ENCODE assay signal across 8 mouse cellular contexts in the genomic region with DNA sequence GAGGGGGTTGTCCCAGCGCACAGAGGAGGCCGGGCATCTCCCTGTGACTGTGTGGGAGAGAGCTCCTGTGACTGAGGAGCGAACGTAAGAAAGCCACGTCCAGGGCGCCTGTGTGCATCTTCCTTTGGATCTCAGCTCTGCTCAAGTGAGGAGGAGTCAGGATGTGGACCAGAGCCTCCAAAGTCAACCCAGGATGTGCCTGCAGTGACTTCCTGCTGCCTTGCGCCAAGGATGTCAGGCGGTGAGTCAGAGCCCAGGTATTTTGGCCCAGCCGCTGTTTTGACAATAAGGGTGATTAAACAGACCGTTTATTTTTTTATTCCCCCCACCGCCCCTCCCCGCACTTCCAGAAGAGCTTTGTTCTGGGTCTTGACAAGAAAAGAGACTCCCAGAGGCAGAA.
DNase-seq lines count a peak whose midpoint lies in the region; ATAC-seq and TF ChIP-seq lines count a peak whose summit lies in the region.

No protein-coding gene starts in this region.

- no peak for TF ChIP-seq POLR2A in myocyte (IDR thresholded peaks at IDR 0.05; ENCODE audit: insufficient read length, low read depth)

- WGBS in embryonic facial prominence, embryonic 14.5 days, result 23% methylated on average over 12 of the region's 12 CpGs
- 14% methylated on average over 12 of the region's 12 CpGs for WGBS in intestine, embryonic 15.5 days

- H3K79me2 ChIP-seq in myocyte (ENCODE audit: control insufficient read depth, insufficient read depth), result no peaks in the 10 kb centered on the region

- H3K27me3 ChIP-seq in embryonic facial prominence, embryonic 14.5 days (replicated peaks; ENCODE audit: control insufficient read depth, insufficient read depth, low read length), result no peaks in the 10 kb centered on the region
- H3K27me3 ChIP-seq in intestine, embryonic 15.5 days (replicated peaks), result no peaks in the 10 kb centered on the region; the same call in 1 of the 2 replicates
- no peaks in the 10 kb centered on the region for H3K27me3 ChIP-seq in myocyte (ENCODE audit: control insufficient read depth, insufficient read depth, insufficient read length)

- no peaks in the 10 kb centered on the region for H3K36me3 ChIP-seq in embryonic facial prominence, embryonic 14.5 days (ENCODE audit: control insufficient read depth, insufficient read depth, low read length)
- no peaks in the 10 kb centered on the region for H3K36me3 ChIP-seq in intestine, embryonic 15.5 days
- H3K36me3 ChIP-seq in myocyte (ENCODE audit: control insufficient read depth, insufficient read depth), result no peaks in the 10 kb centered on the region

- peak overlapping the region; percentile 50 for H3K27ac ChIP-seq in embryonic facial prominence, embryonic 14.5 days (replicated peaks; ENCODE audit: low read depth, low read length)
- H3K27ac ChIP-seq in intestine, embryonic 15.5 days, result no peak overlapping the region

- peaks cover 4% of the 10 kb centered on the region; the same call in 1 of the 2 replicates for H3K9me3 ChIP-seq in embryonic facial prominence, embryonic 14.5 days (ENCODE audit: control insufficient read depth, low read length)
- H3K9me3 ChIP-seq in intestine, embryonic 15.5 days, result no peaks in the 10 kb centered on the region

- no peak overlapping the region for H3K4me3 ChIP-seq in embryonic facial prominence, embryonic 14.5 days (ENCODE audit: low read depth, low read length)
- no peak overlapping the region for H3K4me3 ChIP-seq in intestine, embryonic 15.5 days (replicated peaks)
- no peak overlapping the region for H3K4me3 ChIP-seq in myocyte

- peak overlapping the region; percentile 26; the same call in 1 of the 2 replicates for H3K4me2 ChIP-seq in embryonic facial prominence, embryonic 14.5 days (ENCODE audit: low read depth, low read length)
- H3K4me2 ChIP-seq in intestine, embryonic 15.5 days (replicated peaks), result 0 out of 2 replicates have a peak overlapping the region, but pooled peaks have one; percentile 6
- peak overlapping the region; percentile 65 for H3K4me2 ChIP-seq in myocyte (ENCODE audit: low read depth)

- ATAC-seq in embryonic facial prominence, embryonic 14.5 days (ENCODE audit: low read depth), result peak; percentile 78
- ATAC-seq in intestine, embryonic 15.5 days, result peak; percentile 39; the same call in 1 of the 2 replicates
- ATAC-seq in CD4-positive, CD25-positive, alpha-beta regulatory T cell, adult 4 months, result no peak

- H3K4me1 ChIP-seq in embryonic facial prominence, embryonic 14.5 days (ENCODE audit: control insufficient read depth, insufficient read depth, low read length), result no peaks in the 10 kb centered on the region
- 0 out of 2 replicates have a peak, but pooled peaks cover 2% of the 10 kb centered on the region for H3K4me1 ChIP-seq in intestine, embryonic 15.5 days (replicated peaks)

- peak; percentile 19 to 66 for DNase-seq in adrenal gland, adult (ENCODE audit: inconsistent age in 2 of 2, low spot score in 1 of 2)
- DNase-seq in adrenal gland, postnatal 4 days (ENCODE audit: low spot score in 2 of 2), result no peak
- DNase-seq in embryonic facial prominence, embryonic 14.5 days (ENCODE audit: low spot score), result peak; percentile 69
- no peak for DNase-seq in thymus, postnatal 10 days (ENCODE audit: low spot score in 2 of 2)
- no peak for DNase-seq in natural killer cell, adult 2 months (ENCODE audit: low spot score in 2 of 2)

- 0 out of 2 replicates have a peak overlapping the region, but pooled peaks have one; percentile 38 for H3K9ac ChIP-seq in embryonic facial prominence, embryonic 14.5 days (ENCODE audit: low read depth, low read length)
- H3K9ac ChIP-seq in intestine, embryonic 15.5 days, result no peak overlapping the region

- no peak overlapping the region for H3ac ChIP-seq in myocyte (ENCODE audit: control insufficient read depth, insufficient read length)

TF ChIP-seq in myocyte, 11 proteins besides CTCF, POLR2A, EP300 and RAD21:
- TF ChIP-seq POLR2AphosphoS2 (IDR thresholded peaks at IDR 0.05; ENCODE audit: insufficient read length, low read depth) (no peak), E2F4 (IDR thresholded peaks at IDR 0.05; ENCODE audit: insufficient read depth) (no peak), MYOD1 (IDR thresholded peaks at IDR 0.05; ENCODE audit: control insufficient read depth in 1 of 3, insufficient read length in 2 of 3, low read depth in 2 of 3) (no peak)
TF ChIP-seq in myocyte: peak in this region for 0.

Comparison
In these comparisons a context has a peak if more than half of its experiments do, and no peak if none do; other contexts are left out.
1. DNase-seq: peak in adrenal gland, adult (2 of 2) and embryonic facial prominence, embryonic 14.5 days (single experiment); none in adrenal gland, postnatal 4 days (0 of 2), thymus, postnatal 10 days (0 of 2) and natural killer cell, adult 2 months (0 of 2).
2. H3K4me2 ChIP-seq: peak in every context shown above with its lines; median percentile 65 in myocyte; 26 in embryonic facial prominence, embryonic 14.5 days; 6 in intestine, embryonic 15.5 days.